Mouse (Mus musculus): ENCODE measurements around the gene Nf2. TPM values are rescaled to one million over a fixed set of nuclear protein-coding genes. Genes with fewer than 3 reads are reported as not detected.

Nf2 gene
- total and polyA plus RNA-seq, 2 experiments from 2014 or later: 55.5 to 97.6 TPM

- Histone ChIP-seq H3K4me1 (ENCODE audit: insufficient read depth, low read length) (no peaks in the 10 kb centered on the region), H3K4me3 (ENCODE audit: low read length) (no peak overlapping the region), H3K9ac (replicated peaks; ENCODE audit: low read length) (no peak overlapping the region), H3K27ac (no peak overlapping the region), H3K4me2 (ENCODE audit: low read depth, low read length) (no peak overlapping the region), H3K36me3 (ENCODE audit: insufficient read depth, low read length) (no peaks in the 10 kb centered on the region), H3K9me3 (ENCODE audit: low read length) (no peaks in the 10 kb centered on the region), H3K27me3 (ENCODE audit: insufficient read depth, low read length) (no peaks in the 10 kb centered on the region)
- no peak for ATAC-seq
- DNase-seq (ENCODE audit: low spot score): no peak
- 73% methylated on average over 5 of the region's 5 CpGs for WGBS
- no peak for TF ChIP-seq CTCF (IDR thresholded peaks at IDR 0.05; ENCODE audit: low read depth)
These were observed 12.0 kb downstream of the Nf2 start for GRCm38 (mm10) chr11:4837342-4837741.

DNA sequence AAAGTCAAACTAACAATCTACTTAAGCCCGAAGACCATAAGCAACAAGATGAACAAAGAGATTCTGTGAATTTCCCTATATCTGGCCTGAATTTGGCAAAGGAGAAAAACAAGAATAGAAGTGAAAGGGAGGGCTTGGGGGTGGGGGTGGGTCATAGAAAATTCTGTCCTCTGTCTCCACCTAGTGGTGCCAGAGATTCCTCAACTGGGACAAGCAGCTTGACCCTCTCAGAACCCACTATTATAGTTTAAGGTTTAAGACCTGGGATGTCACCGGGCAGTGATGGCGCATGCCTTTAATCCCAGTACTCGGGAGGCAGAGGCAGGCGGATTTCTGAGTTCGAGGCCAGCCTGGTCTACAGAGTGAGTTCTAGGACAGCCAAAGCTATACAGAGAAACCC lies 12.6 kb downstream of the Nf2 start:
- DNase-seq (ENCODE audit: low spot score) (peak; percentile 80), ATAC-seq (no peak; the same call in 1 of the 2 replicates)
- WGBS: 63% methylated on average over 6 of the region's 6 CpGs
- Histone ChIP-seq H3K9ac (replicated peaks; ENCODE audit: low read length) (no peak overlapping the region), H3K4me2 (ENCODE audit: low read depth, low read length) (no peak overlapping the region), H3K9me3 (ENCODE audit: low read length) (no peaks in the 10 kb centered on the region), H3K27me3 (ENCODE audit: insufficient read depth, low read length) (no peaks in the 10 kb centered on the region), H3K27ac (no peak overlapping the region), H3K36me3 (ENCODE audit: insufficient read depth, low read length) (no peaks in the 10 kb centered on the region), H3K4me3 (ENCODE audit: low read length) (no peak overlapping the region), H3K4me1 (ENCODE audit: insufficient read depth, low read length) (no peaks in the 10 kb centered on the region)
- peak; percentile 77 for TF ChIP-seq CTCF (IDR thresholded peaks at IDR 0.05; ENCODE audit: low read depth)

DNA sequence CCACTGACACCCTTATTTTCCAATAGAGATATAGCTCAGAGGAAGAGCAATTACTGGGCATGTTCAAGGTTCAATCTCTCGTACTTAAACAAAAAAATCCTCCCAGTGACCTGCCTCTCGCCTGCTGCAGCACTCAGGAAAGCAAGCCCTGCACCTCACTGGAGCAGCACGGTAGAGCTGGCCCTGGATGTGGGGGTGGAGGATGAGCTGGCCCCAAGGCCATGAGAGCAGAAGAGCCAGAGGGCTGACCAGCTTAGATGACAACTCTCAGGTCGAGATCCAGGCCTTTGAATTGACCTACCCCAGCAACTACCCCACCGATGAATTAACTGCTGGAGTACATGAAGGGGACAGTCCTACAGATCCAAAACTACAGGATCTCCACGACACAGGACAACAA lies 13.9 kb downstream of the Nf2 start:
- H3K27ac ChIP-seq: no peak overlapping the region
- no peaks in the 10 kb centered on the region for H3K36me3 ChIP-seq (ENCODE audit: insufficient read depth, low read length)
- TF ChIP-seq CTCF (IDR thresholded peaks at IDR 0.05; ENCODE audit: low read depth): no peak
- no peak overlapping the region for H3K4me2 ChIP-seq (ENCODE audit: low read depth, low read length)
- 84% methylated on average over 6 of the region's 6 CpGs for WGBS
- no peak for ATAC-seq
- H3K27me3 ChIP-seq (ENCODE audit: insufficient read depth, low read length): no peaks in the 10 kb centered on the region
- no peaks in the 10 kb centered on the region for H3K4me1 ChIP-seq (ENCODE audit: insufficient read depth, low read length)
- H3K9me3 ChIP-seq (ENCODE audit: low read length): no peaks in the 10 kb centered on the region
- no peak for DNase-seq (ENCODE audit: low spot score)
- no peak overlapping the region for H3K9ac ChIP-seq (replicated peaks; ENCODE audit: low read length)
- no peak overlapping the region for H3K4me3 ChIP-seq (ENCODE audit: low read length)

DNA sequence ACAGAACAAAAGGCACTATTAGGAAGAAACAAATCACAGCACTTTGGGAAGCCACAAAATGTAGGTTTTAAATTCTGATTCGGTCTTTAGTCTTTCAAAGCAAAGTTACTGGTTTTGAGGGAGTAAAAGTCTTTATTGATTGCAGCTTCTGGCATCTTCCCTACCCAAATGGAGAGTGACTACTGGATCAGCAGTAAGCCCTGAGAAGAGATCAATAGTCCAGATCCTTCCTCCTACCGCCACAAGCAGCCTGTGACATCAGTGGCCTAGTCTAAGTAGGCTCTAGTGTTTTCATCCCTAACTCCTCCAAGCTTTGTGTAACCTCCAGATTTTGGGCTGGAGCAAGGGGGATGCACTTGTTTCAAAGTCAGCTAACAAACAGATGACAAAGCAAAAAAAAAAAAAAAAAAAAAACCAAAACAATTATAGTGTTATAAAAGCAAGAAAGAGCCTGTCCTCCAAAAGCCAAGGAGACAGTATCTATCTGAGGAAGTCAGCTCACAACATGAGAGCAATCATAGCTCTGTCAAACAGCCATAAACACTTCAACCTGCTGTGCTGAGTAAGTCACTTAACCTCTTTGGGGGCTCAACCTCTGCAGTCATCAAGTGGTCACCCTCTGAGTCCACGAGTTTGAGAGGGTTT lies 15.9 kb downstream of the Nf2 start:
- no peak overlapping the region for H3K27ac ChIP-seq
- no peak for ATAC-seq
- DNase-seq (ENCODE audit: low spot score): no peak
- 76% methylated on average over 3 of the region's 3 CpGs for WGBS
- no peaks in the 10 kb centered on the region for H3K36me3 ChIP-seq (ENCODE audit: insufficient read depth, low read length)
- no peak overlapping the region for H3K4me2 ChIP-seq (ENCODE audit: low read depth, low read length)
- no peak overlapping the region for H3K9ac ChIP-seq (replicated peaks; ENCODE audit: low read length)
- H3K27me3 ChIP-seq (ENCODE audit: insufficient read depth, low read length): no peaks in the 10 kb centered on the region
- H3K4me3 ChIP-seq (ENCODE audit: low read length): no peak overlapping the region
- no peak for TF ChIP-seq CTCF (IDR thresholded peaks at IDR 0.05; ENCODE audit: low read depth)
- H3K9me3 ChIP-seq (ENCODE audit: low read length): no peaks in the 10 kb centered on the region
- no peaks in the 10 kb centered on the region for H3K4me1 ChIP-seq (ENCODE audit: insufficient read depth, low read length)

- no peak for TF ChIP-seq CTCF (IDR thresholded peaks at IDR 0.05; ENCODE audit: low read depth)
- ATAC-seq (no peak), DNase-seq (ENCODE audit: low spot score) (no peak)
- Histone ChIP-seq H3K27ac (no peak overlapping the region), H3K27me3 (ENCODE audit: insufficient read depth, low read length) (no peaks in the 10 kb centered on the region), H3K4me1 (ENCODE audit: insufficient read depth, low read length) (no peaks in the 10 kb centered on the region), H3K9me3 (ENCODE audit: low read length) (no peaks in the 10 kb centered on the region), H3K4me3 (ENCODE audit: low read length) (no peak overlapping the region), H3K9ac (replicated peaks; ENCODE audit: low read length) (no peak overlapping the region), H3K4me2 (ENCODE audit: low read depth, low read length) (no peak overlapping the region), H3K36me3 (ENCODE audit: insufficient read depth, low read length) (no peaks in the 10 kb centered on the region)
These were observed 18.3 kb downstream of the Nf2 start for GRCm38 (mm10) chr11:4831066-4831465.

DNA sequence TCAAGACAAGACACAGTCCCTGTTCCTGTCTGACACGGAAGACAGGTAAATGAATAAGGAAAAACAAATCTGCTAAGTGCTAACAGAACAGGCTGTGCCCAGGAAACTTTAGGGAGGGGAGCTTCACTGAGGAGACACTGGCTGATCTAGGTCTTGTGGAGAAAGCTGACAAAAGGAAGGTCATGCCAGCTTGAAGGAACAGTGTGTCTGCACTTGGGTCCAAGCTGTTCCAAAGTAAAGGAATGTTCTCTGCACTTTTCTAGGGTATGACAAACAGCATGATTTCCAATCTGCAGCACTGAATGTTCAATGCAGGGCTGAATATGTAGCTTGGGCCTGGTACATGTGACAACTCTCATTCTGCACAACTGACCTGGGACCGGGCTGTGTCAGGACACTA lies 21.4 kb downstream of the Nf2 start:
- ATAC-seq: no peak

GRCm38 (mm10) chr11:4827340-4827739 lies 22.0 kb downstream of the Nf2 start:
- no peak overlapping the region for H3K4me2 ChIP-seq (ENCODE audit: low read depth, low read length)
- no peaks in the 10 kb centered on the region for H3K4me1 ChIP-seq (ENCODE audit: insufficient read depth, low read length)
- TF ChIP-seq CTCF (IDR thresholded peaks at IDR 0.05; ENCODE audit: low read depth): no peak
- no peak for ATAC-seq
- no peaks in the 10 kb centered on the region for H3K9me3 ChIP-seq (ENCODE audit: low read length)
- DNase-seq (ENCODE audit: low spot score): no peak
- H3K9ac ChIP-seq (replicated peaks; ENCODE audit: low read length): no peak overlapping the region
- no peaks in the 10 kb centered on the region for H3K36me3 ChIP-seq (ENCODE audit: insufficient read depth, low read length)
- H3K27me3 ChIP-seq (ENCODE audit: insufficient read depth, low read length): no peaks in the 10 kb centered on the region
- H3K4me3 ChIP-seq (ENCODE audit: low read length): no peak overlapping the region
- no peak overlapping the region for H3K27ac ChIP-seq

More for the DNA sequence above, 21.4 kb downstream of the Nf2 start:
- H3K4me2 ChIP-seq (ENCODE audit: low read depth, low read length): no peak overlapping the region
- H3K4me1 ChIP-seq (ENCODE audit: insufficient read depth, low read length): no peaks in the 10 kb centered on the region
- DNase-seq (ENCODE audit: low spot score): no peak
- no peak for TF ChIP-seq CTCF (IDR thresholded peaks at IDR 0.05; ENCODE audit: low read depth)
- no peaks in the 10 kb centered on the region for H3K36me3 ChIP-seq (ENCODE audit: insufficient read depth, low read length)
- WGBS: 77% methylated on average over 2 of the region's 2 CpGs
- no peak overlapping the region for H3K4me3 ChIP-seq (ENCODE audit: low read length)
- no peaks in the 10 kb centered on the region for H3K27me3 ChIP-seq (ENCODE audit: insufficient read depth, low read length)
- no peak overlapping the region for H3K27ac ChIP-seq
- no peaks in the 10 kb centered on the region for H3K9me3 ChIP-seq (ENCODE audit: low read length)
- no peak overlapping the region for H3K9ac ChIP-seq (replicated peaks; ENCODE audit: low read length)
